Mouse (Mus musculus) lung, embryonic 16.5 days (tissue): ENCODE results near the gene Dlg3. TPM values are rescaled to one million over a fixed set of nuclear protein-coding genes. Genes with fewer than 3 reads are reported as not detected.

Experiments
- ATAC-seq: fragments of 200-750 bp; cut with Nextera tagmentation; 2 replicates; pipeline ENCODE4 v1.8.0; 2017; ENCODE audit warnings: low read depth, mild to moderate bottlenecking, moderate library complexity
- H3K27ac ChIP-seq: fragments of 300-500 bp; sonication (generic); 2 replicates; pipeline ENCODE4 v1.5.1; 2014; ENCODE audit warnings: mild to moderate bottlenecking, control low read depth, low read length
- H3K27me3 ChIP-seq: fragments of 300-500 bp; sonication (generic); 2 replicates; pipeline ENCODE4 v1.6.1; 2014; ENCODE audit warnings: low read depth, low read length, mixed read lengths; ENCODE audit not compliant: control insufficient read depth, insufficient read depth
- H3K36me3 ChIP-seq: fragments of 300-500 bp; sonication (generic); 2 replicates; pipeline ENCODE4 v1.6.1; 2014; ENCODE audit warnings: low read length; ENCODE audit not compliant: control insufficient read depth, insufficient read depth
- H3K4me1 ChIP-seq: fragments of 300-500 bp; sonication (generic); replicated peaks from 2 replicates; pipeline ENCODE4 v1.6.1; 2014; ENCODE audit warnings: low read length, mixed read lengths; ENCODE audit not compliant: control insufficient read depth, insufficient read depth
- H3K4me2 ChIP-seq: fragments of 300-500 bp; sonication (generic); 2 replicates; pipeline ENCODE4 v1.6.1; 2014; ENCODE audit warnings: low read depth, low read length, control low read depth
- H3K4me3 ChIP-seq: fragments of 300-500 bp; sonication (generic); 2 replicates; pipeline ENCODE4 v1.5.1; 2014; ENCODE audit warnings: mild to moderate bottlenecking, low read length, control low read depth
- H3K9ac ChIP-seq: fragments of 300-500 bp; sonication (generic); 2 replicates; pipeline ENCODE4 v1.6.1; 2014; ENCODE audit warnings: low read length, control low read depth
- H3K9me3 ChIP-seq: fragments of 300-500 bp; sonication (generic); 2 replicates; pipeline ENCODE4 v1.6.1; 2016; ENCODE audit warnings: low read length; ENCODE audit not compliant: control insufficient read depth
- WGBS: fragments of 180-500 bp; shearing (Covaris S2); extraction: QIAGEN DNeasy Blood & Tissue Kit; methylation state at CpG from one replicate; pipeline ENCODE4 v1.1.7; 2014; 5-methylcytosine and 5-hydroxymethylcytosine counted together
- polyA plus RNA-seq: library from polyadenylated mRNA; unstranded; fragments of >200 nt; fragmentation: Nextera tagmentation; extraction: Ambion mirVana; gene quantifications from 2 replicates; pipeline ENCODE4 v1.2.1, GENCODE M21; 2015

Dlg3 gene
- polyA plus RNA-seq = 6.7 and 6.9 TPM in 2 replicates

GRCm38 (mm10) chrX:100767181-100767884 lies at the start of gene Dlg3:
TSS of gene Dlg3 (plus strand) at chrX:100767722.
- Histone ChIP-seq H3K9ac (no peak within 1 kb of the TSS), H3K9me3 (no peaks in the 10 kb centered on the region), H3K27me3 (peaks cover 2% of the 10 kb centered on the region), H3K36me3 (no peaks in the 10 kb centered on the region), H3K4me2 (peak within 1 kb of the TSS; percentile 69), H3K27ac (no peak within 1 kb of the TSS), H3K4me1 (no peaks in the 10 kb centered on the region; the same call in 1 of the 2 replicates), H3K4me3 (peak within 1 kb of the TSS; percentile 46)
- ATAC-seq = no peak
- 16% methylated on average over 26 of the region's 26 CpGs for WGBS

GRCm38 (mm10) chrX:100728947-100729346 lies 38.6 kb upstream of the Dlg3 start:
- H3K4me2 ChIP-seq = no peak overlapping the region
- no peak overlapping the region for H3K9ac ChIP-seq
- ATAC-seq = 0 out of 2 replicates have a peak, but pooled peaks have one; percentile 26
- peaks cover 2% of the 10 kb centered on the region; the same call in 1 of the 2 replicates for H3K27me3 ChIP-seq
- H3K36me3 ChIP-seq = peaks cover 4% of the 10 kb centered on the region
- WGBS = 26% methylated on average over 1 of the region's 1 CpGs
- H3K4me1 ChIP-seq = no peaks in the 10 kb centered on the region
- no peak overlapping the region for H3K4me3 ChIP-seq
- no peaks in the 10 kb centered on the region for H3K9me3 ChIP-seq
- H3K27ac ChIP-seq = no peak overlapping the region

GRCm38 (mm10) chrX:100729665-100730188 lies 37.8 kb upstream of the Dlg3 start, which contains the start of gene Gdpd2:
TSS of gene Gdpd2 (plus strand) at chrX:100729873.
- 16% methylated on average over 8 of the region's 8 CpGs for WGBS
- 0 out of 2 replicates have a peak within 1 kb of the TSS, but pooled peaks have one; percentile 3 for H3K4me3 ChIP-seq
- peak; percentile 56 for ATAC-seq
- 0 out of 2 replicates have a peak within 1 kb of the TSS, but pooled peaks have one; percentile 22 for H3K4me2 ChIP-seq
- H3K36me3 ChIP-seq = peaks cover 4% of the 10 kb centered on the region
- no peak within 1 kb of the TSS for H3K9ac ChIP-seq
- H3K4me1 ChIP-seq = no peaks in the 10 kb centered on the region
- no peaks in the 10 kb centered on the region for H3K9me3 ChIP-seq
- peaks cover 4% of the 10 kb centered on the region for H3K27me3 ChIP-seq
- no peak within 1 kb of the TSS for H3K27ac ChIP-seq

DNA sequence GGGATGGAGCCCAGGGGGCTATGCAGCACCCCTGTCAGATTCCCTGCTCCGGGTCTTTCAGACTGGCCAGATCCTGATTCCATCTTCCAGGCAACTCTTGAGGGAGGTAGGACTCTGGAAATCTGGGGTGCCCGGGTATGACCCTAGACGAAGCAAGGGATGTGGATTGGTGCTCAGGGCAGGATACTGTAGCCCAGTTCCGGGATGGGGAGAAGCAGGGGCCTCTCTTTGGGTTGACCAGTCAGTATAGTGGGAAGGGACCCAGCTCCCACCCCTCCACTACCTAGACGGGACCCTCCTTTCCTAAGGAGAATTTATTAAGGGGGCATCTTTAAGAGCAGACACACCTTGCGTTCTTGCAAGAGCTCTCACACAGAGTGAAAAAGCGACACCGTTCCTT lies 37.3 kb upstream of the Dlg3 start:
- no peak overlapping the region for H3K27ac ChIP-seq
- 32% methylated on average over 8 of the region's 8 CpGs for WGBS
- H3K36me3 ChIP-seq = peaks cover 4% of the 10 kb centered on the region
- H3K4me2 ChIP-seq = 0 out of 2 replicates have a peak overlapping the region, but pooled peaks have one; percentile 22
- no peak; the same call in 1 of the 2 replicates for ATAC-seq
- H3K4me3 ChIP-seq = 0 out of 2 replicates have a peak overlapping the region, but pooled peaks have one; percentile 3
- no peaks in the 10 kb centered on the region for H3K4me1 ChIP-seq
- H3K9ac ChIP-seq = no peak overlapping the region
- H3K27me3 ChIP-seq = peaks cover 5% of the 10 kb centered on the region
- no peaks in the 10 kb centered on the region for H3K9me3 ChIP-seq

- Histone ChIP-seq H3K27me3 (peaks cover 9% of the 10 kb centered on the region), H3K9ac (no peak overlapping the region), H3K4me1 (no peaks in the 10 kb centered on the region), H3K9me3 (no peaks in the 10 kb centered on the region), H3K4me3 (no peak overlapping the region), H3K4me2 (no peak overlapping the region), H3K36me3 (no peaks in the 10 kb centered on the region), H3K27ac (no peak overlapping the region)
- no peak for ATAC-seq
- 58% methylated on average over 7 of the region's 7 CpGs for WGBS
Observed at GRCm38 (mm10) chrX:100734359-100734758, 33.2 kb upstream of the Dlg3 start.

DNA sequence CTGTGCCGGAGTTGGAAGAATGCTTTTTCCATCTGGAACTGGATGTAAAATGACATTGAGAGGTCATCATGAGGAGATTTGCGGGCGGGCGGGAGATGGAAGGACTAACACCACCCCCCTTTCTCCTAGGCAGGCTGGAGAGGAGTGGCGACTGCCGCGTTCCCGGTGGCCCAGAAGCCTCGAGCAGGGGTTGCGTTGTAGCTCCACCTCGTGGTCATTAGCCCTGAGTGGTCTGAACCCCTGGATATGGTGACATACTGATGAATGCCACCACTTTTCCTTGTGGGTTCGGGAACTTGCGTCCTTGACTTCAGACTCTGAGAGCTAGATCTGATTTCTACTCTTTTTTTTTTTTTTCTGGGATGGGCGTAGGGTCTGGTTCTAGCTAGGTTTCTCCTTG lies 28.6 kb upstream of the Dlg3 start:
- 21% methylated on average over 14 of the region's 14 CpGs for WGBS
- no peaks in the 10 kb centered on the region for H3K36me3 ChIP-seq
- no peaks in the 10 kb centered on the region for H3K4me1 ChIP-seq
- H3K27ac ChIP-seq = no peak overlapping the region
- H3K9me3 ChIP-seq = no peaks in the 10 kb centered on the region
- H3K9ac ChIP-seq = no peak overlapping the region
- peak overlapping the region; percentile 28 for H3K4me3 ChIP-seq
- peaks cover 7% of the 10 kb centered on the region for H3K27me3 ChIP-seq
- H3K4me2 ChIP-seq = peak overlapping the region; percentile 55
- ATAC-seq = peak; percentile 71

- 17% methylated on average over 10 of the region's 10 CpGs for WGBS
- H3K9ac ChIP-seq = 0 out of 2 replicates have a peak overlapping the region, but pooled peaks have one; percentile 20
- 0 out of 2 replicates have a peak, but pooled peaks have one; percentile 26 for ATAC-seq
Observed at GRCm38 (mm10) chrX:100739443-100739842, 28.1 kb upstream of the Dlg3 start.

DNA sequence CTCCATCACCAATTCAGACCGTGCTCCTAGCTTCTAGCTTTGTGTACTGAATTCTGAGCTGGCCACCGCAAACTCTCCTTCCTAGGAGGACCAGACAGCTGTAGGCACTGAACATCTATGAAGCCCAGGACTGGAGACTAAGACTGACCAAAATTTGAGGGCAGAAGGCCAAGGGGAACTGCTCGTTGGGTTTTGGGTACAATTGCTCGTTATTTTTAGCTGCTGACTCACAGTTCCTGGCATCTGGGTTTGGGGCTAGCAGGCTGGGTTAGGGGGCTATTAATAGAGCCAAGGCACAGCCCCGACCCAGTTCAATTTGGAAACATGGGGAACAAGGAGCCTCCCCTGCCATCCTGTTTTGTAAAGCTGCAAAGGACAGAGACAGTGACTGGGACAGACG lies 26.7 kb upstream of the Dlg3 start:
- H3K9me3 ChIP-seq = no peaks in the 10 kb centered on the region
- no peak overlapping the region for H3K4me3 ChIP-seq
- no peak for ATAC-seq
- H3K36me3 ChIP-seq = no peaks in the 10 kb centered on the region
- no peak overlapping the region for H3K4me2 ChIP-seq
- H3K9ac ChIP-seq = no peak overlapping the region
- H3K4me1 ChIP-seq = no peaks in the 10 kb centered on the region
- H3K27me3 ChIP-seq = peaks cover 3% of the 10 kb centered on the region; the same call in 1 of the 2 replicates
- no peak overlapping the region for H3K27ac ChIP-seq
- WGBS = 50% methylated on average over 6 of the region's 6 CpGs

More at GRCm38 (mm10) chrX:100739443-100739842, 28.1 kb upstream of the Dlg3 start:
- H3K36me3 ChIP-seq = no peaks in the 10 kb centered on the region
- no peak overlapping the region for H3K27ac ChIP-seq
- peak overlapping the region; percentile 55 for H3K4me2 ChIP-seq
- peak overlapping the region; percentile 28 for H3K4me3 ChIP-seq
- H3K4me1 ChIP-seq = no peaks in the 10 kb centered on the region
- H3K27me3 ChIP-seq = peaks cover 5% of the 10 kb centered on the region
- H3K9me3 ChIP-seq = no peaks in the 10 kb centered on the region

GRCm38 (mm10) chrX:100741940-100742339 lies 25.6 kb upstream of the Dlg3 start:
- no peak for ATAC-seq
- Histone ChIP-seq H3K4me2 (no peak overlapping the region), H3K4me3 (no peak overlapping the region), H3K36me3 (no peaks in the 10 kb centered on the region), H3K4me1 (no peaks in the 10 kb centered on the region), H3K9ac (no peak overlapping the region), H3K27me3 (peaks cover 3% of the 10 kb centered on the region; the same call in 1 of the 2 replicates), H3K27ac (no peak overlapping the region), H3K9me3 (no peaks in the 10 kb centered on the region)
- WGBS = 10% methylated on average over 10 of the region's 10 CpGs
